Mouse (Mus musculus): ENCODE results near the gene Dph5. TPM values are rescaled to one million over a fixed set of nuclear protein-coding genes. Genes with fewer than 3 reads are reported as not detected.

The Dph5 gene
- total and polyA plus RNA-seq, 2 experiments from 2014 or later = 9.0 to 20.1 TPM

GRCm38 (mm10) chr3:115949220-115949920, 61.7 kb downstream of the Dph5 start:
- no peak overlapping the region for H3K4me3 ChIP-seq (ENCODE audit: low read length)
- no peak overlapping the region for H3K27ac ChIP-seq
- no peak overlapping the region for H3K9ac ChIP-seq (replicated peaks; ENCODE audit: low read length)
- TF ChIP-seq CTCF (IDR thresholded peaks at IDR 0.05; ENCODE audit: low read depth) = no peak
- H3K4me1 ChIP-seq (ENCODE audit: insufficient read depth, low read length) = no peaks in the 10 kb centered on the region
- WGBS = 49% methylated on average over 3 of the region's 3 CpGs
- H3K36me3 ChIP-seq (ENCODE audit: insufficient read depth, low read length) = peaks cover 17% of the 10 kb centered on the region
- ATAC-seq (0 out of 2 replicates have a peak, but pooled peaks have one; percentile 51), DNase-seq (ENCODE audit: low spot score) (peak; percentile 34)
- no peaks in the 10 kb centered on the region for H3K27me3 ChIP-seq (ENCODE audit: insufficient read depth, low read length)
- H3K4me2 ChIP-seq (ENCODE audit: low read depth, low read length) = no peak overlapping the region
- no peaks in the 10 kb centered on the region for H3K9me3 ChIP-seq (ENCODE audit: low read length)

- Histone ChIP-seq H3K27ac (no peak overlapping the region), H3K9me3 (ENCODE audit: low read length) (no peaks in the 10 kb centered on the region), H3K4me2 (ENCODE audit: low read depth, low read length) (no peak overlapping the region), H3K4me3 (ENCODE audit: low read length) (no peak overlapping the region), H3K36me3 (ENCODE audit: insufficient read depth, low read length) (peaks cover 17% of the 10 kb centered on the region), H3K27me3 (ENCODE audit: insufficient read depth, low read length) (no peaks in the 10 kb centered on the region), H3K4me1 (ENCODE audit: insufficient read depth, low read length) (no peaks in the 10 kb centered on the region), H3K9ac (replicated peaks; ENCODE audit: low read length) (no peak overlapping the region)
- ATAC-seq = no peak
- no peak for TF ChIP-seq CTCF (IDR thresholded peaks at IDR 0.05; ENCODE audit: low read depth)
- 72% methylated on average over 6 of the region's 6 CpGs for WGBS
- DNase-seq (ENCODE audit: low spot score) = no peak
Observed at GRCm38 (mm10) chr3:115949921-115950877, 62.6 kb downstream of the Dph5 start.

GRCm38 (mm10) chr3:115951221-115951620, 63.6 kb downstream of the Dph5 start:
- Histone ChIP-seq H3K36me3 (ENCODE audit: insufficient read depth, low read length) (peaks cover 16% of the 10 kb centered on the region; the same call in 1 of the 2 replicates), H3K4me2 (ENCODE audit: low read depth, low read length) (no peak overlapping the region), H3K9me3 (ENCODE audit: low read length) (no peaks in the 10 kb centered on the region), H3K27me3 (ENCODE audit: insufficient read depth, low read length) (no peaks in the 10 kb centered on the region), H3K4me3 (ENCODE audit: low read length) (no peak overlapping the region), H3K4me1 (ENCODE audit: insufficient read depth, low read length) (no peaks in the 10 kb centered on the region), H3K27ac (no peak overlapping the region), H3K9ac (replicated peaks; ENCODE audit: low read length) (no peak overlapping the region)
- TF ChIP-seq CTCF (IDR thresholded peaks at IDR 0.05; ENCODE audit: low read depth) = no peak
- DNase-seq (ENCODE audit: low spot score) (no peak), ATAC-seq (no peak)
- WGBS = 49% methylated on average over 3 of the region's 3 CpGs

GRCm38 (mm10) chr3:115952356-115952755, 64.7 kb downstream of the Dph5 start:
- WGBS = 88% methylated on average over 4 of the region's 4 CpGs
- TF ChIP-seq CTCF (IDR thresholded peaks at IDR 0.05; ENCODE audit: low read depth) = no peak

GRCm38 (mm10) chr3:115953088-115953487, 65.5 kb downstream of the Dph5 start:
- DNase-seq (ENCODE audit: low spot score) (no peak), ATAC-seq (no peak)
- no peak overlapping the region for H3K9ac ChIP-seq (replicated peaks; ENCODE audit: low read length)
- H3K4me1 ChIP-seq (ENCODE audit: insufficient read depth, low read length) = no peaks in the 10 kb centered on the region
- H3K27me3 ChIP-seq (ENCODE audit: insufficient read depth, low read length) = no peaks in the 10 kb centered on the region
- H3K4me2 ChIP-seq (ENCODE audit: low read depth, low read length) = no peak overlapping the region
- H3K9me3 ChIP-seq (ENCODE audit: low read length) = no peaks in the 10 kb centered on the region
- H3K4me3 ChIP-seq (ENCODE audit: low read length) = no peak overlapping the region
- no peak overlapping the region for H3K27ac ChIP-seq
- 66% methylated on average over 3 of the region's 3 CpGs for WGBS
- no peak for TF ChIP-seq CTCF (IDR thresholded peaks at IDR 0.05; ENCODE audit: low read depth)
- peaks cover 19% of the 10 kb centered on the region for H3K36me3 ChIP-seq (ENCODE audit: insufficient read depth, low read length)

More at GRCm38 (mm10) chr3:115952356-115952755, 64.7 kb downstream of the Dph5 start:
- peaks cover 16% of the 10 kb centered on the region for H3K36me3 ChIP-seq (ENCODE audit: insufficient read depth, low read length)
- ATAC-seq (no peak), DNase-seq (ENCODE audit: low spot score) (no peak)
- no peak overlapping the region for H3K4me2 ChIP-seq (ENCODE audit: low read depth, low read length)
- no peak overlapping the region for H3K27ac ChIP-seq
- H3K27me3 ChIP-seq (ENCODE audit: insufficient read depth, low read length) = no peaks in the 10 kb centered on the region
- no peaks in the 10 kb centered on the region for H3K9me3 ChIP-seq (ENCODE audit: low read length)
- no peaks in the 10 kb centered on the region for H3K4me1 ChIP-seq (ENCODE audit: insufficient read depth, low read length)
- H3K4me3 ChIP-seq (ENCODE audit: low read length) = no peak overlapping the region
- no peak overlapping the region for H3K9ac ChIP-seq (replicated peaks; ENCODE audit: low read length)

GRCm38 (mm10) chr3:115957223-115957622, 69.6 kb downstream of the Dph5 start:
- Histone ChIP-seq H3K4me2 (ENCODE audit: low read depth, low read length) (no peak overlapping the region), H3K4me3 (ENCODE audit: low read length) (no peak overlapping the region), H3K27ac (no peak overlapping the region), H3K4me1 (ENCODE audit: insufficient read depth, low read length) (no peaks in the 10 kb centered on the region), H3K36me3 (ENCODE audit: insufficient read depth, low read length) (peaks cover 13% of the 10 kb centered on the region), H3K27me3 (ENCODE audit: insufficient read depth, low read length) (no peaks in the 10 kb centered on the region), H3K9me3 (ENCODE audit: low read length) (no peaks in the 10 kb centered on the region), H3K9ac (replicated peaks; ENCODE audit: low read length) (no peak overlapping the region)
- ATAC-seq = no peak
- TF ChIP-seq CTCF (IDR thresholded peaks at IDR 0.05; ENCODE audit: low read depth) = no peak
- WGBS = 95% methylated on average over 7 of the region's 7 CpGs
- DNase-seq (ENCODE audit: low spot score) = no peak
